Mouse (Mus musculus) heart, postnatal 0 days (tissue): ENCODE data around the gene Gen1.

Experiments
- CTCF ChIP-seq: IDR thresholded peaks from 2 replicates; pipeline ENCODE4 v1.5.1; 2016; ENCODE audit warnings: antibody characterized with exemption, control low read depth, low read depth
- EP300 ChIP-seq: IDR thresholded peaks from 2 replicates; pipeline ENCODE4 v1.6.1; 2016; ENCODE audit warnings: antibody characterized with exemption, low read depth

GRCm38 (mm10) chr12:11208872-11209271 is 56.7 kb downstream of the Gen1 start, which contains the start of gene Msgn1:
- TF ChIP-seq CTCF, result no peak
- no peak for TF ChIP-seq EP300
